Mouse (Mus musculus) liver, embryonic 14.5 days (tissue): Measurements from ENCODE around the gene Fxyd3. TPM values are rescaled to one million over a fixed set of nuclear protein-coding genes. Genes with fewer than 3 reads are reported as not detected.

ENCODE experiments used
- ATAC-seq: fragments of 200-750 bp; cut with Nextera tagmentation; 2 replicates; pipeline ENCODE4 v1.8.0; 2017; ENCODE audit warnings: moderate number of reproducible peaks, mild to moderate bottlenecking, moderate library complexity; ENCODE audit not compliant: insufficient read depth
- DNase-seq, 3 experiments: peaks; one replicate each; pipeline ENCODE4 v3.0.0-alpha.2; 2012 to 2013; ENCODE audit warnings: low read depth in 3 of 3, low spot score in 3 of 3
- H3K27ac ChIP-seq: fragments of 300-500 bp; sonication (generic); 2 replicates; pipeline ENCODE4 v1.5.1; 2014; ENCODE audit warnings: moderate library complexity, mild to moderate bottlenecking, control low read depth, inconsistent platforms
- H3K27me3 ChIP-seq: fragments of 300-500 bp; sonication (generic); 2 replicates; pipeline ENCODE4 v1.6.1; 2014; ENCODE audit warnings: mild to moderate bottlenecking, low read length, moderate library complexity; ENCODE audit not compliant: control insufficient read depth, insufficient read depth
- H3K36me3 ChIP-seq: fragments of 300-500 bp; sonication (generic); replicated peaks from 2 replicates; pipeline ENCODE4 v1.6.1; 2014; ENCODE audit warnings: low read depth; ENCODE audit not compliant: control insufficient read depth, insufficient read depth
- H3K4me1 ChIP-seq, 2 experiments: fragments of 200-500 bp in 1 of 2; fragments of 300-500 bp in 1 of 2; sonication (generic) in 1 of 2; replicated peaks; 2 replicates each; pipeline ENCODE4 v1.6.1; 2012 to 2014; ENCODE audit warnings: antibody characterized with exemption in 1 of 2, inconsistent platforms in 1 of 2, low read length in 1 of 2; ENCODE audit not compliant: control insufficient read depth in 2 of 2, insufficient read depth in 2 of 2
- H3K4me2 ChIP-seq: fragments of 300-500 bp; sonication (generic); 2 replicates; pipeline ENCODE4 v1.6.1; 2014; ENCODE audit warnings: low read depth, mild to moderate bottlenecking, control low read depth, moderate library complexity
- H3K4me3 ChIP-seq, 2 experiments: fragments of 200-500 bp in 1 of 2; fragments of 300-500 bp in 1 of 2; sonication (generic) in 1 of 2; 2 replicates each; pipeline ENCODE4 v1.5.1; 2012 to 2014; ENCODE audit warnings: low read depth in 2 of 2, low read length in 2 of 2, mild to moderate bottlenecking in 2 of 2, control low read depth in 1 of 2, inconsistent platforms in 1 of 2, moderate library complexity in 1 of 2; ENCODE audit not compliant: insufficient read depth in 1 of 2
- H3K9ac ChIP-seq: fragments of 300-500 bp; sonication (generic); replicated peaks from 2 replicates; pipeline ENCODE4 v1.6.1; 2014; ENCODE audit warnings: mild to moderate bottlenecking, control low read depth, moderate library complexity
- H3K9me3 ChIP-seq: fragments of 300-500 bp; sonication (generic); 2 replicates; pipeline ENCODE4 v1.6.1; 2016; ENCODE audit warnings: low read length, mixed read lengths; ENCODE audit not compliant: control insufficient read depth
- CTCF ChIP-seq: IDR thresholded peaks from 2 replicates; pipeline ENCODE4 v1.5.1; 2016; ENCODE audit warnings: antibody characterized with exemption, low read depth, control low read depth
- EP300 ChIP-seq: IDR thresholded peaks from 2 replicates; pipeline ENCODE4 v1.6.1; 2016; ENCODE audit warnings: antibody characterized with exemption, low read depth
- WGBS: fragments of 180-500 bp; shearing (Covaris S2); extraction: QIAGEN DNeasy Blood & Tissue Kit; methylation state at CpG from one replicate; pipeline ENCODE4 v1.1.7; 2014; ENCODE audit not compliant: insufficient replicate concordance; 5-methylcytosine and 5-hydroxymethylcytosine counted together
- polyA plus RNA-seq, 2 experiments: library from polyadenylated mRNA; depleted of rRNA in 1 of 2; stranded (reverse) in 1 of 2; unstranded in 1 of 2; fragments of >200 nt; fragmentation: Nextera tagmentation in 1 of 2; extraction: Ambion mirVana in 1 of 2; gene quantifications; 2 replicates each; pipeline versions ENCODE4 v1.2.1 to v1.2.3; 2012 to 2014

The Fxyd3 gene
- polyA plus RNA-seq, 2 experiments: 0.54 to 0.86 TPM

DNA sequence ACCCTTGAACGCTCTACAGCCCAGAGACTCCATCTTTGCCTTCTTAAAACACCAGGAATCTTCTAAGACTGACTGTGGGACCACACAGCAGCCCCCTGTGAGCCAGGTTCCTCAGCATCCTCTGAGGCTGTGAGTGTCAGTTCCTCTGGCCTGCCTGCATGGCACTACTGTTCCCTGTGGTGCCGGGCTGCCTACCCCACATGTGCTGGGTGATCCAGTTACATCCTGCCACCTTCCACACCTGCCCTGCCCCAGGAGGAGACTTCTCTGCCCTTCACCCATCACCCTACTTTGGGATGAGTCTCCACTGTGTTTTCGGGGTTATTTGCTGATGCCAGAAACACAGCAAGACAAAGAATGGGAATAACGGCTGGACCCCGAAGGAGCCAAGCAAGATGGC, 43.1 kb upstream of the Fxyd3 start:
- no peak for DNase-seq
- Histone ChIP-seq H3K9ac (no peak overlapping the region), H3K4me3 (no peak overlapping the region), H3K4me2 (no peak overlapping the region), H3K36me3 (no peaks in the 10 kb centered on the region), H3K4me1 (0 out of 4 replicates have a peak, but pooled peaks cover 0 to 3% of the 10 kb centered on the region in 2 experiments), H3K27ac (no peak overlapping the region), H3K9me3 (no peaks in the 10 kb centered on the region), H3K27me3 (no peaks in the 10 kb centered on the region)
- TF ChIP-seq EP300 (no peak), CTCF (no peak)
- WGBS: 75% methylated on average over 5 of the region's 5 CpGs
- ATAC-seq: no peak

DNA sequence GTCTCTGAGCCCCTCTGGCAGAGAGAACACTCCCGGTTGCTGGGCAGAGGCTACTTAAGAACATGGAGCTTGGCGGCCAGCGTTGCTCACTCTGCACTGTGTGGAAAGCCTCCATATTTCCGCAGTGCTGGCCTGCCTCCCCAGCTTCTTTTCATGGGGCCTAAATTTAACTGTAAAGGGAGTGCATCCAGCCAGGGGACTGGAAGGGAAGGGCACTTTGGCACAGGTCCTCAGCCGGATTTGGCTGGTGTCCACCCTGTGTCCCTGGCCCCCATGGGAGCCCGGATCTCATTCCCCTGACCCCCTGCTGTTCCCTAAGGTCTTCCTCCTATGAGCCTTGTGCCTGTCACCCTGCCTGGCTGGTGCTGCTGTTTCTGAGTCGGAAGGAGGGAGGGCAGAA, 42.0 kb upstream of the Fxyd3 start:
- no peak for DNase-seq
- Histone ChIP-seq H3K9ac (no peak overlapping the region), H3K4me3 (no peak overlapping the region), H3K4me2 (no peak overlapping the region), H3K4me1 (0 out of 4 replicates have a peak, but pooled peaks cover 0 to 5% of the 10 kb centered on the region in 2 experiments), H3K27me3 (no peaks in the 10 kb centered on the region), H3K36me3 (no peaks in the 10 kb centered on the region), H3K27ac (no peak overlapping the region), H3K9me3 (no peaks in the 10 kb centered on the region)
- no peak for ATAC-seq
- TF ChIP-seq EP300: no peak
- no peak for TF ChIP-seq CTCF
- WGBS: 66% methylated on average over 7 of the region's 7 CpGs

DNA sequence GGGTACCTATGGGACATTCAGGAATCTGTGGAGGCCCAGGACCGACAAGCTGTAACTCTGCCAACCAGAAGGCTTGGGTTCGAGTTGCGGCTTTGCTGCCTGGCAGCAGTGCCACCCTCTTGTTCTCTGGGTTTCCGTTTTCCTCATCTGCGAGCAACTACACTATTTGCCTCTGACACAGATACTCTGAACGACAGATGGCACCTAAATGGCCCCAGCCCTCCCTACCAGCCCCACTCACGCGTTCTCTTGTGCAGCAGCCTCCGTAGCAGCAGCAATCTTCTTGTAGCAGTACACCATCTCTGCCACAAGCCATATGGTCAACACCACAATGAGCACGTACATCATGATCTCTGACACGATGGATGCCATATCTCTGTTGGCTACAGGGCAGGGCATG, 41.0 kb upstream of the Fxyd3 start:
- no peaks in the 10 kb centered on the region for H3K9me3 ChIP-seq
- no peak for TF ChIP-seq EP300
- TF ChIP-seq CTCF: no peak
- WGBS: 69% methylated on average over 11 of the region's 11 CpGs
- H3K27me3 ChIP-seq: no peaks in the 10 kb centered on the region
- no peak overlapping the region for H3K4me2 ChIP-seq
- no peak overlapping the region for H3K27ac ChIP-seq
- H3K9ac ChIP-seq: no peak overlapping the region
- ATAC-seq: no peak
- H3K36me3 ChIP-seq: no peaks in the 10 kb centered on the region
- peaks cover 0 to 7% of the 10 kb centered on the region in 2 experiments; a peak in 1 of 4 replicates for H3K4me1 ChIP-seq
- H3K4me3 ChIP-seq: no peak overlapping the region
- no peak for DNase-seq

DNA sequence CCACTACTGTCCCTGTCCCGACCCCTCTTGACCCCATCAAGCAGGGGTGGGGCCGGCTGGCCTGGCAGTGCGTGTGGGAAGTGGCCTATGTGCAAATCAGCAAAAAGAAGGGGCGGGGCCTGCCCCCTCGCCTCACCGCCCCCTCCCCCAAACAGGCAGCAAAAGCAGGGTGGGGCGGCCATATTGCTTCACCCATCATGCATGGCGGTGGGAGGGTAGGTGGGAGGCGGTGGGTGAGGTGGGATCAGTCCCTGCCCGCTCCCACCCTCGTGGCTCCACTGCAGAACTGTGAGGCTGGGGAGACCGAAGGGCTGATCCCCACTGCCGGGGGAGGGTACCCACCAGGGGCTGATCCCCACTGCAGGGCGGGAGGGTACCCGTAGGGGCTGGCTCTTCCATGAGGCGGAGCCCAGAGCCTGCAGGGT, 40.2 kb upstream of the Fxyd3 start:
- DNase-seq (peak in 1 of 3 experiments; percentile 7), ATAC-seq (peak; percentile 7; the same call in 1 of the 2 replicates)
- Histone ChIP-seq H3K9me3 (no peaks in the 10 kb centered on the region), H3K27me3 (no peaks in the 10 kb centered on the region), H3K4me2 (no peak overlapping the region), H3K4me3 (no peak overlapping the region), H3K36me3 (no peaks in the 10 kb centered on the region), H3K27ac (no peak overlapping the region), H3K4me1 (peaks cover 0 to 7% of the 10 kb centered on the region in 2 experiments; a peak in 1 of 4 replicates), H3K9ac (no peak overlapping the region)
- no peak for TF ChIP-seq EP300
- no peak for TF ChIP-seq CTCF
- 53% methylated on average over 16 of the region's 16 CpGs for WGBS

DNA sequence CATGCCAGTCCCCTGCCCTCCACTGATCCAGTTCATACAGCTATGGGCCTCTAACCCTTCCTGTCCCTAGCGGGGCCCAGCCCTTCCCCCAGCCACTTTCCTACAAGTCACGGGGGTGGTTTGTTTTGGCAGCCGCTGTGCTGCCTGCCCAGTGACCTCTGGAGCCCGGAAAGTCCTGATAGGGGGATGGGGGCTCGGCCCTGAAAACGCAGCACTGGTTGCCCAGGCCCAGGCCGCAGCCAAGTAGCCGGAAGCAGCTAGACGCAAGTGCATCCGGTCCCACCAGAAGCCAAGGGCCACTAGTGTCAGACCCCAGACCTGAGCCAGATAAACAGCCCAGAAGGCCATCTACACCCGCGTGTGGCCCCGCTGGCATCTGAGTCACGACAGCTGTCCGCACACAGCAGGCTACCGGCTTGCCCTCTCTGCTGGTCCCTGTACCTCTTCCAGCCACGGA, 39.1 kb upstream of the Fxyd3 start:
- Histone ChIP-seq H3K4me3 (no peak overlapping the region), H3K4me2 (peak overlapping the region; percentile 47; the same call in 1 of the 2 replicates), H3K27me3 (no peaks in the 10 kb centered on the region), H3K9me3 (no peaks in the 10 kb centered on the region), H3K36me3 (no peaks in the 10 kb centered on the region), H3K9ac (no peak overlapping the region), H3K27ac (peak overlapping the region; percentile 50; the same call in 1 of the 2 replicates), H3K4me1 (peaks cover 0 to 16% of the 10 kb centered on the region in 2 experiments; a peak in 2 of 4 replicates)
- 7% methylated on average over 16 of the region's 17 CpGs for WGBS
- no peak for TF ChIP-seq CTCF
- TF ChIP-seq EP300: no peak
- peak; percentile 26 to 39 (median 30) for DNase-seq
- ATAC-seq: peak; percentile 78
